Mouse (Mus musculus) heart, adult 2 months (tissue): ENCODE results near the gene Miga1.

ENCODE experiments used
- CTCF ChIP-seq: fragments of 200-600 bp; IDR thresholded peaks from 2 replicates; pipeline ENCODE4 v1.8.1; 2022; ENCODE audit warnings: antibody characterized with exemption, mild to moderate bottlenecking, moderate library complexity
- POLR2A ChIP-seq: fragments of 200-500 bp; IDR thresholded peaks from 2 replicates; pipeline ENCODE4 v1.6.1; 2011; ENCODE audit warnings: mild to moderate bottlenecking, low read depth, low read length, control low read depth; ENCODE audit not compliant: insufficient read depth

DNA sequence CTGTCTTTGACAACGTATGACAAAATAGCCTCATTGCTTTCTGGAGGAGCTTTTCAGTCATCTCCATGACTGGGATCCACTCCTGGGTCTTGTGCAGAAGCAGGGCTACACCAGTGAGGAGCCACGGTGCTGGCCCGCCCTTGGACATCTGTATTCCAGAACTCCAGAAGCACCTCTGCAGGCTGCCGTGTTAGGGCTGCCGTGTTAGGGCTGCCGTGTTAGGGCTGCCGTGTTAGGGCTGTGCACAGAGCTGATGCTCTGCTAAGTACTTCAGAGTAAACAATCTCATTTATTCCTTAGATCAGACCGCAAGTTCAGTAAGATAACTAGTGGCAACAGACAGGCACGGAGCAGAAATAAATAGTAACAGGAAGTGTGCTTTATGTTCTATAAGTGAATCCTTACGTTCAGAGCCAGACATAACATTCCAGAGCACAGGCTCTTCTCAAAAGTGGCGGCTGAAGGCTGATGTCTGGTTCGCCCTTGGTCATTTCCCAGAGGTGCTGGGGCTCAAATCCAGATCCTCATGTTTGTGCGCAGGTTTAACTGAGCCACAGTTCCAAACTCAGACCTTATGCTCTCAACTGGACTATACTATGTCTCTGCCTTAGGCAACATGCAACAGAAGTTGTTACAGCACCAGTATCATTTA lies 46.6 kb downstream of the Miga1 start:
- TF ChIP-seq POLR2A: no peak
- no peak for TF ChIP-seq CTCF
